Mouse (Mus musculus) liver (tissue): ENCODE data around the gene Gpr156.

ENCODE experiments used
- DNase-seq: peaks from one replicate; pipeline ENCODE4 v3.0.0-alpha.2; 2020; ENCODE audit warnings: mixed read lengths

Gene Gpr156

DNA sequence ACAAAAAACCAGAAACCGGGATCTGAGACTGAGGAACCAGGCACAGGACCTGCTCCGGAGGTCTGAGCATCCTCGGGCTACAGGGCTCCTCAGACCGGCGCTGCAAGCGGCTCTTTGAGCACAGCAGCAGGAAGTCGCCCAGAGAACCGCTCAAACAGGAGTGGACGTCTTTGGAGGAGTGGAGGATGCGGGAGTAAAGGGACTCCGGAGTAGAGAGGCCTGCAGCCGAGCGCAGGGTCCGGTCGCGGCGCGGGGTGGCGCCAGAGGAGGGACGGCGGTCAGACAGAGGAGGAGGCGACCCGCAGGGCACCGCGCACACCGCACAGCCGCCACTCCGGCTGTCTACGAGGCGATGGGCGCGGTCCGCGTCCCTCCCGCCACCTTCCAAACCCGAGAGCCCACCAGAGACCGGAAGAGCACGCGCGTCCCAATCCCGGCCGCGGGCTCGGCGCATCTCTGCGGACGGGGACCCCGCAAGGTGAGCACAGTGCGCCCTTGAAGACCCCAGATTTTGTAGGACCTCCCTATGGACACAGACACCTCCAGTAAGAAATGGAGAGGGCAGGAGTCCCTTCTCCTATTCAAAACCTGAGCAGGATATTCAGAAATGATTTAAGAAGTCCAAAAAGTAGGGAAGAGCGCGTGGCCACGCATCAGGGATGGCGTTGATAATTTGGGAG is at the start of gene Gpr156:
Gpr156 (plus strand) TSS at position 359 of the 680 bp plus-strand sequence.
- peak; percentile 32 for DNase-seq

DNA sequence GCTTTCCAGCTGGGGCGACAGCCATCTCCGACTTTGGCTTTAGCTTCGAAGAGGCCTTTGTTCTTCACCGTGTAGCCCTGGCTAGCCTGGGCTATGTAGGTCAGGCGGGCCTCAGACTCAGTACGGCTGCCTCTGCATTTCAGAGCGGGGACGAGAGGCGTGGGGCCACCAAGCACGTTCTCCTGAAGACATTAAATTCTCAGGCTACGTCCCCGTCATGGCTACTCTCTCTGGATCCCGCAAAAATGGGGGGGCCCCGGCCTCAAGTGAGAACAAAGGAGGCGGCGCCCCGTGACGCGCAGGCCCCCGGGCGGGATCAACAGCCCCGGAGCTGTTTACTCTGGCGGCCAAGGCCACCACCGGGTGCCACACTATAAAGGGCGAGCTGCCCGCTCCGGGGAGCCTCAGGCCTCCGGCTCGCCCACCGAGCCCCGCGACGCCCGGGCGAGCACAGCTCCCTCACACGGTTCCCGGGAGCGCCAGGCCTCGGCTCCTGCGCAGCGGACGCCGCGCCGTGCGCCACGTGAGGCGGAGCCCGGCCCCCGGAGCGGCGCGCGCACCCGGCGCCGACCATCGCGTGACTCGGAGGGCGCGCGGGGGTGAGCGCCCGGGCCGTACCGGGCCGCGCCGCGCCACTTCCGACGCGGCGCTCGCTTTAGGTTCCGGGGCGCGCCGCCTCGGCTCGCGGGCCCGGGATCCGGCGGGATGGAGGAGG is 48.3 kb upstream of the Gpr156 start, which contains the start of gene Lrrc58:
Lrrc58 (plus strand) TSS at position 599 of the 715 bp plus-strand sequence.
- peak; percentile 75 for DNase-seq

DNA sequence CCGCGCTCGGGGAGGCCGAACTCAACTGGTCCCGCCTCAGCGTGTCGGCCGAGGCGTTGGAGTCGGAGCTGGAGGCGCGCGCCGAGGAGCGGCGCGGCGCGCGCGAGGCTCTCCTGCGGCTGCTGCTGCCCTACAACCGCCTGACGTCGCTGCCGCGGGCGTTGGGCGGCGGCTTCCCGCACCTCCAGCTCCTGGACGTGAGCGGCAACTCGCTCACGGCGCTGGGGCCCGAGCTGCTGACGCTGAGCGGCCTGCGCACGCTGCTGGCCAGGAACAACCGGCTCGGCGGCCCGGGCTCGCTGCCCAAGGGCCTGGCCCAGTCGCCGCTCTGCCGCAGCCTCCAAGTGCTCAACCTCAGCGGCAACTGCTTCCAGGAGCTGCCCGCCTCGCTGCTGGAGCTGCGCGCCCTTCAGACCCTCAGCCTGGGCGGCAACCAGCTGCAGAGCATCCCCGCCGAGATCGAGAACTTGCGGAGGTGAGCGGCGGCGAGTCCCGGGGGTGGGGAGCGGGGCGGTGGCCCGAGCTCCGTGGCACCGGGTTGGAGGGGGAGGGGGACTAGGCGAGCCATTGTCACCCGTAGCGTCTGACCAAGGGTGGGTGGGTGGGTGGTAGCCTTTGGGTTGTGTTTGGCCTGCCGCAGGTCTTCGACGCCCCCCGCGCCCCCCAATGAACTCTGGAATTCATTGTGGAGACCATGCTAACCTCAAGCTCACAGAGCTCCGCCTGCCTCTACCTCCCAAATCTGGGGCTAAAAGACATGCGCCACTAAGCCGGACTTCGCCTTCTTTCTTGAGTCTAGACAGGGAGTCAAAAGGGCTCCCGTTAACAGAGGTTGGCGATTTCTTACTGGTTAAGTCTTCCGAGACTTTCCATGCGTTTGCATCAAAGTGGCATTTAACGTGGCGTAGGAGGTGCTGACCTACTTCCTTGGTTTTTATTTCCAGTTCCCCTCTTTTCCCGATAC is 47.5 kb upstream of the Gpr156 start:
- DNase-seq = peak; percentile 54

DNA sequence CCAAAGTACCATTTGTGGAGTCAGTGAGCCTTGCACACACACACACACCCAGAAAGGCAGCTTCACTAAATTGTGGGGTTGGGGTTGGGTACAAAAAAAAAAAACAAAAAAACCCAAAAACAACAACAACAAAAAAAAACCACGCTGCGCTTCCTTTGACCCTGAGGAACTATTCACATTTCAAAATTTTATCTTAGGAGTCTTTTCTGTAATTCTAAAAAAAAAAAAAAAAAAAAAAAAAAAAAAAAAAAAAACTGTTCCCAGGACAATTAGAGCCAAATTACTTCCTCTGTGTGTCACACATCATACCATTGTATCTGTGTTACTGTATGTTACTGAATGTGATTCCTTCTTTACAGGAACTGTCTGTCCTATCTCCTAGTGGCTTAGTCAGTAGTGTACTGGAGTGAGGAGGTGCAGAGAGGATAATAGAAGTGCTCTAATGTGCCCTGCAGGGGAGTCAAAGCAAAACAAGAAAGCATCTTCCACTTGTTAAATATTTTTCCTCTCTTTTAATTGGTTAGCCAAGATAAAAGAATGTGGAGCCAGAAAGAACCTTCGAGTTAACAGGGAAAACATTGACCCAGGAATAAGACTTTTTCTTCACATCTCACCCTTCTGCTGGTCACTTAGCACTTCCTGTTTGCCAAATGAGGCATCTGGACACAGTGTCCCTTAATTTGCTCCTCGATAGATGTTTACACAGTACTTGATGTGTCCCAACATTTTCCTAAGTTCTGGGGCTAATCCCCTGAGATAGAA is 46.6 kb upstream of the Gpr156 start:
- DNase-seq = no peak

DNA sequence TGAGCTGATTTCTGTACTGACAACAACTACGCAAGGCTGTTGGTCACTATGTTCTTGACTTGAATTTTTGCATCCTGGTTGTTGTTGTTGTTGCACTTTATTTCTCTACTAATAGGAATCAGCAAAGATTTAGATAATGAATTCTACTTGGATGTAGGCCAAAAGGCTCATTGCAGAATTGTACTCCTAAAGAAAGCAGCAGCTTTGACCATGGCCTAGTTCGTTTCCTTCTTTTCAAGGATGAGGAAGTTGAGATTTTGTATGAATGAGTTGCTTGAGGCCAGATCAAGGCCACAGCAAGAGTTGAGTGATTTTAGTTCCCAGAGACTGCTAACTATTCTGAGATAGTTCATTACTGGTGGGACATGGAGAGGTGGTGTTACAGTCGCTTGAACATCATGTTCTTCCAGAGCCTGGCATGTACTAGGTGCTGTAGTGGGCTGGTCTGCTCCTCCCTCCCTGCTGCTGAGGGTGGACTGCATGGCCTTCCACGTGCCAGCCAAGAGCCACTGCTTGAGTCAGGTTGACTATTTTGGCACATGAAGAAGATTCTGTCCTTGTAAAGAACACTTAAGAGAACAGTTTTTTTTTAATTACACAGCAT is 45.1 kb upstream of the Gpr156 start:
- DNase-seq = no peak

DNA sequence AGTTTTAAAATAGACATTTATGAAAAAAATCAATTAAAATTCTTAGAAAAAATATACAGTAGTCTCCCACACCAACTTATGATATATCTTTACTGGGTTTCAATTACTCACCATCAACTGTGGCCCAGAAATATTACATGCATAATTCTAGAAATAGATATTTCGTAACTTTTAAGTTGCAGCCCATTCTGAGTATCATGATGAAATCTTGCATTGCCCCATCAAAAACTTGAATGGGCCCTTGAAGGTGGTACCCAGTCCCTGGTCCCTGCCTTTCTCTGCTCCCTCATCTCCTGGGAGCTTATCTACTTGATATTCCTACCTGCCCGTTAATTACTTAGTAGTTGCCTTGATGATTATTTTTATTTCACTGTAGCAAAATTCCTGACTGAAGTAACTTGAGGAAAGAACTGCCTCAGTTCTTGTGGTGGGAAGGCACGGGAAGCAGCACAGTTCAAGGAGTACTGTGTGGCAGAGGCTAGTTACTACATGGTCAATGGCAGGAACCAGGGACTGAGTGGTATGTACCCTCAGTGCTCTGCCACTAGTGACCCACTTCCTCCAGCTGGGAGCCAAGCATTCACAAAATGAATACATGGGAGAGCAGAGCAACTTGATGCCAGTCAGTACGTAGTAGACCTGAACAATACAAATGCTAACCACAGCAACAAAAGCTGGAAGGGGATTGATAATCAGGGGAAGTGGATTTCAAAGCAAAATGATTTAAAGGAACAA is 41.6 kb upstream of the Gpr156 start:
- DNase-seq = no peak

DNA sequence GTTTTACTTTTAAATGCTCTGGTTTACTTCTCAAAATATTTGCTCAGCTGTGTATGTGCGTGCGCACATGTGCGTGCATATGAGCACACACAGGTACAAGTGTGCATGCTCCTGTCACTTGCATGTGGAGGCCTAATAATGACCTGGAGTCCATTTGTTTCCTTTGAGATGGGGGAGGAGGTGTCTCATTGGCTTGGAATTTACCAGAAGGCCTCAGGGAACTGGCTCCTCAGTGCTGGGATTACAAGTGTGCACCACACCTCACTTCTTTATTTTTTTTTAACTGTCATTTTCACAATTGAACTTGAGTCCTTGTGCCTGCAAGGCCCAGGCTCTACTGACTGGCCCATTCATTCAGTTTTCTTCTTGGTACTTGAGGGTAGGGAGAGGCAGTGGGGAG is 38.9 kb upstream of the Gpr156 start:
- no peak for DNase-seq

DNA sequence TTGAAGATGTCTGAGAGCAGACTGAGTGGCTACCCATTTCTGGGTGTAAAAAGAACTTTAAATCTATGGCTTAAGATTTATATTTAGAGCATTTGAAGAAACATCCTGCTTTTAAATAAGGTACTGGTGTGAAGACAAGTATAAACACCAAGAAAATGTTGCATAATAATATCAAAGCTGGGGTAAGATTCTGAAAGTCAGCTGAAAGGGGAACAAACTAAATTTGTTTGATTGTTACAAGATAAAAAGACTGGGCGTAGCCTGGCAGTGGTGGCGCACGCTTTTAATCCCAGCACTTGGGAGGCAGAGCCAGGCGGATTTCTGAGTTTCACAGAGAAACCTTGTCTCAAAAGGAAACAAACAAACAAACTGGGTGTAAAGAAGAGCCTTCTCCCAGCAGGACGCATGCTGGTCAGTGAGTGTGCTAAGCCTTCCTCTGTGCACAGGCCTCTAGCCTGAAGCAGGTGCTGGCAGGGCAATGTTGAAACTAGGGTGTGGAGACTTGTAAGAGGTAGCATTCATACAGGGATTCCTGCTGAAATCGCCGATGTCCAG is 37.3 kb upstream of the Gpr156 start:
- no peak for DNase-seq

DNA sequence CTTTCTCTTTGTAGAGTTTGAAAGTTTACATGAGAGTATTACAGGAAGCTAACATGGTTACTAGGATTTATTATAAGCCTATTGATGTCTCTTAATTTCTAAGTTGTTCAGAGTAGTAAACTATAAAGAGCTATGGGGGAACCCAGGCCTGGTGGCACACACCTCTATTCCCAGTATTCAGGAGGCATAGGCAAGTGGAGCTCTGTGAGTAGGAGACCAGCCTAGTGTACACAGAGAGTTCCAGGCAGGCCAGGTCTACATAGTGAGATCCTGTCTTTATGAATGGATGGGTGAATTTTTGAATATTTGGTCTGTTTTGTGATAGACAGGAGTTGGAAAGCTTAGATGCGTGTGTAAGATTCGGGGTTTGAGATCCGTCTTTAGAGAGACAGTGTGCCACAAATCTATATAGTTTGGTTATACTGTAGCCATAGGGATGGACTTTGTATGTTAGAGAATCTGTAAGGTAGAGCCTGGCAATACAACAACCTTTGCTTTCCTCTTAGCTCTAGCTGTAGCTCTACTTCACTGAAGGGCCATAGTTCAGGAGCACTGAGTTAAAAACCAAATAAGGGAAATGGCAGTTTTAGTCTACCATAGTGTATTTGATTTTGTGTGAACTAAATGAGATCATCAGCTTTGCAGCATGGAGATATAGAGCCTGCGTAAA is 36.4 kb upstream of the Gpr156 start:
- DNase-seq = no peak

DNA sequence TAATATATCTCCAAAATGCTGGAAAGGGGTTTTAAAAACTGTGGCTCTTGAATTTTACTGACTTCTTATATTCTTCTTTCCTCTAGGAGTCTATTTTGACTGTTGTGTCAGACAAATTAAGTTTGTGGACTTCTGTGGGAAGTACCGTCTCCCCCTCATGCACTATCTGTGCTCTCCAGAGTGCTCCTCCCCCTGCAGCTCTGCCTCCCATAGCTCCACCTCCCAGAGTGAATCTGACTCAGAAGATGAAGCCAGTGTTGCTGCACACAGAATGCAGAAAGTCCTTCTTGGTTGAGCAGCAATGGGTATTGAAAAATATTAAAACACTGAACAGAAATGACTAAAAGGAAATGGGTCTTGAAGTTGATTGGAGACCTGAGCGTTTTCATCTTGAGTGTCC is 35.1 kb upstream of the Gpr156 start:
- peak; percentile 7 for DNase-seq

DNA sequence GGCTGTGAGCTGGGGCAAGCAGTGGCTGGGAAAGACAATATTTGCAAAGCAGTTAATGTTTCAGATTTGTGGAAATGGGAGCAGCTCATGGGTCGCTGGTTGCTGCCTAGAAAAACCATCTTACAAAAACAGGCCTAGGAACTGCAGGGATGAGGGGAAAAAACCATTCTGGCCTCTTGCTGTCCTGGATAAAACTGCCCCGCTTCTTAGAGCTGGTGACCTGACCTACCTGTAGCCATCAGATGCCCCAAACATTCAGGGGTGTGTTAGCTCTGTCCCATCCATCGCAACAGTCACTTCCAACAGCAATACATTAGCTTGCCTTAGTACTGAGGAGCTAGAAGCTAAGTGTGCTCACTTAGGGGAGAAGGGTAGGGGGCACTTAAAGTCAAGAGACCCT is 27.3 kb upstream of the Gpr156 start:
- DNase-seq = no peak

DNA sequence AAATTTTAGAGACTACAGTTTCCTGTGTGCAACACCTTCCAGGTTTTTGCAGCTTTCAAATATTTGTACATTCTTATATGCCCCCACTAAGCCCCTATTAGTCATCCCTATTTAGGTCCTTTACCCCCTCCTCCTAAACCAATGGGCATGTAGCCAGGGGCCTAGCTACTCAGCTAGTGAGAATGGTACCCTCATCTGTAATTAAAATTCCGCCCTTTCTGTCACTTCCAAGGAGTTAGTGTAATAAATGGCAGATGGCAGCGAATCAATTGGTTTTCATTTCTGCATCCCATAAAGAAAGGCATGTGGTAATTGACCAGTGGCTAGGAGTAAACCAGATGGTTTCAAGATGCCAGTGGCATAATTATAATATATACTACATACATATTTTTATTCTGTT is 23.6 kb upstream of the Gpr156 start:
- no peak for DNase-seq

DNA sequence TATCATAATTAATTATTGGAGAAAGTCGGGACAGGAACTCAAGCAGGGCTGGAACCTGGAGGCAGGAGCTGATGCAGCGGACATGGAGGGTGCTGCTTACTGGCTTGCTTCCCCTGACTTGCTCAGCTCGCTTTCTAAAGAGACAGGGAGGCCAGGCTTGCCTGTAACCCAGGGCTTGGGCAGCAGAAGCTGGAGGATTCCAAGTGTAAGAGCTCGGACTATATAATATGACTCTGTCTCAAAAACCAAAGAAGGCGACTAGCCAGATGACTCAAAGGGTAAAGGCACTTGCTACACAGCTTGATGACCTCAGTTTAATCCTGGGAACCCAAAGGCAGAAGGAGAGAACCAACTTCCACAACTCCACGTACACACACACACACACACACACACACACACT is 22.9 kb upstream of the Gpr156 start:
- DNase-seq = no peak

DNA sequence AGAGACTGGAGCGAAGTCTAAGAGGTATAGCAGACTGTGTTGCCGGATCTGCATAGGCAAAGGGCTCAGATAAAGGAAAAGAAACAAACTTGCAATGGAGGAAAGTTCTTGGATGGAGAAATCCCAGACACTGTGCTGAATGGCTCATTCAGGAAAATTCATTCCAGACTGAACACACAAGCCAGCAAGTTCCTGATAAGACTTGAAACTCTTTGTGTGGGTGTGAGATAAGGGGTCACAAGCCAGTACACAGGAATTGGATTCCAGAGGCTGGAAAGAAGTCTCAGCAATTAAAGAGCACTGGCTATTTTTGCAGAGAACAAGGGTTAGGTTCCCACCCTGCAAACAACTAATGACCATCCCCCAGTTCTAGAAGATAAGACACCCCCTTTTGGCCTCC is 22.4 kb upstream of the Gpr156 start:
- DNase-seq = no peak

DNA sequence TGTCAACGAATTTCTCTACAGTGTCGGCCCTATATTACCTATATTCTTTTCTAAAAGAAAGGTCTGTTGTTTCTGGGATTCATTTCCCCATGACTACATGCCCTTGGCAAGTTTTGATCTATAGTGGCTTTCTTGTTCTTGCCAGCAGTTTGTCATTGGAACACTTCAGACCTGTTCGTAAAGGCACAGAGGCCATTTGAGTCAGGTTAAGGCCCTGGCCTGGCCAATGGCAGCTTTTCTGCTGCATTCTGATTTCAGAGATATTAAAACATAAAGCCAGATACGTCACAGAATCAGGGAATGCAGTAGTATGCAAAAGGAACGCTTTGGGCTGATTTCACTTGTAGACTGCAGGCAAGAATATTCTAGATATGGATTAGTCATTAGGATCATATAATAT is 17.5 kb upstream of the Gpr156 start:
- no peak for DNase-seq

DNA sequence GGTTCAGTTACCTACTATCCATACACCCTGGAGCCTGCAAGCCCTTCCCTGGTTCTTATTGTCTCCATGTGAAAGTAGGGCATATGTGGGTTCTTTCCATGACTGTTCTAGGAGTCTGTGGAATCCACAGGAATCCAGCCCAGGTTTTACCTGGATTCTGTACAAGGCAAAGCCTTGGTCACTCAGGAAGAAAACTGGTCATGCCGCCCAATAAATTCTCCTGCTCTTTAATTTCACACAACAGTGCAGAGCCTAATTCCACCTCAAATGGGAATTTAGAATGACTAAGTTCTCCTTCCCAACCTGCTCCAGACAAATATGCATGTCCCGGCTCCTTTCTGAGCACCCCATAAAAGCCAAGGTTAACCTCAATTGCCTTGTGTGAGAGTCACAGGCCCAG is 16.9 kb upstream of the Gpr156 start:
- no peak for DNase-seq

DNA sequence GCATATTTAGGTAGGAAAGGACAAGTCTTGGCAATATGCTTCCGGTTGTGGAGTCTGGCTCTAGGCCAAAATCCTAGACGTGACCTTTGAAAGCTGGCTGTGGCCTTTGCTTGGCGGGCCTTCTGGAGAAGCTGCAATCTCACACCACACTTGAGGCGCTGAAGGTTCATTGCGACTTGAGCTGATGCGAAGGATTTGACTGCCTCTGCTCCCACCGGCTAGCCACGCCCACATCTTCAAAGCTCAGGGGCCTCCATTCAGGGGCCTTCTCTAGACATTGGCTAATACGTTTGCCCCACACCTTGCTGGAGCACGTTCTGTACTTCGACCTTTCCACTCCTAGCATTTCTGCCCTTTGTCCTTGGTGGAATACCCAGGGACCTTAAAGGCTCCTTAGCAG is 15.0 kb upstream of the Gpr156 start:
- DNase-seq = no peak

DNA sequence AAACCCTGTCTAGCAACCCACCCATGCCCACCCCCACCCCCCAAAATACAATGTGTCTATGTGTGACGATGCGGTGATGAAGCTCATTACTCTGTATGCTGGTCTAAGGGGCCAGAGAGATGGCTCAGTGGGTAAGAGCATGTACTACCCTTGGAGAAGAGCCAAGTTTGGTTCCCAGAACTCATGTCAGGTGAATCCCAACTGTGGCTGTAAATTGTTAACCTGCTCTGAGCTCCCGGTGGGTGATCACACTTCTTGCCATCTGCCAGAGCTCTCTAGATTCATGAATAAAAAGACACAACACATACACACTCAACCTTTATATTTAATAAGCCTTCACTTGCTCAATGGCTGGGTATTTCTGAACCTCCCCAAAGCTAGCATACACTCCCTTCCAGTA is 9.8 kb upstream of the Gpr156 start:
- no peak for DNase-seq

DNA sequence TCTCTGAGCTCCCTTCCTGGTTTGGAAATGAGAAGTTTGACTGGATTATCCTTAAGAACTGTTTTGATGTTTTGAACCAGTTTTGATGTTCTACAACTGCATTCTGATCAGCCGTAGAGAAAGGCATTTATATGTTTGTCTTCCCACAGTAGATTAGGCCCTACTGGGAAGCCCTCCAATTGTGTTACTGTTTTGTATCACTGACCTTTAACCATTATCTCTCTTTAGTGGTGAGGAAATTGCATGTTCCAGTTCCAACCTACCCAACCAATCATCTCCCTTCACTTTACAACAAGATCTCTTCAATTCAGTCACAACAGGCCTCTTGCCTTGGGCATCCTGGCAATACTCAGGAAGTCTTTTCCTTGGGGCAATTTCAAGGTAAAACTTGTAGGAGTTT is 5.2 kb upstream of the Gpr156 start:
- DNase-seq = no peak

DNA sequence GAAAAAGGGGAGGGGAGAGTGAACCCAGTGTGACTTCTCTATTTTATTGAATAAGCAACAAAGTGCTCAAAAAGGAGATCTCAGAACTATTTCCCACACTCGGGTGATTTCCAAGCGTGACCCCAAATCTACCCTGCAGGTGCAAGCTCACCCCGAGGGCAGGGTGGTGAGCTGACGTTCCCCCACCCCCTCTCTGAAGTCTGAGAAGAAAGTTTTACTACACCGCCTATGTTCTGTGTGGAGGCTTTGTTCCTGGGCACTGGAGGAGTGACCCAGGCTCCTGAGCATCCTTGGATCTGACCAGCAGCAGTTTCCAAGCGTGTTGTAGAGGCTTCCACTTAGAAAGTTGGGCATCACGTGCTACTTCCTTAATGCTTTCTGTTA is 514 bp downstream of the Gpr156 start:
- no peak for DNase-seq

DNA sequence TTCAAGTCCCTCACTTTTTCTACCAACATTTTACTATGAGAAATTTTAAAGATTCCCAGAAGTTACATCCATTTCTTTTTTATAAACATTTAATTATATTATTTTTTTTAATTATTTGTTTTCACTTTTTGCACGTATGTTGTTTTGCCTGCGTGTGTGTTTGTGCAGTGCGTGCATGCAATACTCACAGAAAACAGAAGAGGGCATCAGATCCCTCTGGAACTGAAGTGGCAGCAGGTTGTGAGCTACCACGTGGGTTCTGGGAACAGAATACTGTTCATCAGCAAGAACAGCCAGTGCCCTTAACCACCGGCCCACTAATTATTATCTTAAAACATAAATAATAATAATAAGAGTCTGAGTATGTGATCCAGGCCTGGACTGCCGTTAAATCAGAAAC is 2.7 kb downstream of the Gpr156 start:
- DNase-seq = no peak
